Mouse (Mus musculus): ENCODE results near the gene Txndc2.

GRCm38 (mm10) chr17:65662662-65663061 is 20.7 kb upstream of the Txndc2 start:
- TF ChIP-seq TAL1 (IDR thresholded peaks at IDR 0.05; ENCODE audit: low read length) (no peak), GATA1 (IDR thresholded peaks at IDR 0.05; ENCODE audit: low read length) (no peak)

Measured in erythroblast, embryonic 14.5 days (primary cell).